Mouse (Mus musculus) heart, adult 2 months (tissue): ENCODE measurements around the gene Pknox2.

Experiments
- CTCF ChIP-seq: fragments of 200-600 bp; IDR thresholded peaks from 2 replicates; pipeline ENCODE4 v1.8.1; 2022; ENCODE audit warnings: antibody characterized with exemption, mild to moderate bottlenecking, moderate library complexity
- EP300 ChIP-seq: fragments of 200-500 bp; IDR thresholded peaks from 2 replicates; pipeline ENCODE4 v1.6.1; 2011; ENCODE audit warnings: low read depth, low read length, control low read depth; ENCODE audit not compliant: insufficient read depth
- POLR2A ChIP-seq: fragments of 200-500 bp; IDR thresholded peaks from 2 replicates; pipeline ENCODE4 v1.6.1; 2011; ENCODE audit warnings: mild to moderate bottlenecking, low read depth, low read length, control low read depth; ENCODE audit not compliant: insufficient read depth

DNA sequence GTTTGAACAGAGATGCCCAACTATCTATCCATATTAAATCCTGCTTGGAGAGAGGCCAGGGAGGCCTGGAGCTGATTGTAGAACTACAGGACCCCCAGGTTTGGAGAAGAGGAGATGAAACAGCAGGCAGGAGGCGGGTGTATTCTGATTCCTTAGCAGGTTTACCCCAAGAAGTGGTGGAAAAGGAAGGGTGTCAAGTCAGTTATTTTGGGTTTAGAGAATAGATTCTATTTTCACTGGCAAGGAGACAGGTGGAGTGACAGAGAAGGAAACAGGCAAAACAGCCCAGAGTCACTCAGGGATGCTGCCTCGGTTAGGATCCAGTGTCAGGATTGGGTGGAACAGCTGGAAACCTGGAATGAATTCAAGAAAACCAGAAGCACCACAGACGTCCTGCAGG, 263.6 kb downstream of the Pknox2 start:
- TF ChIP-seq CTCF, result no peak
- no peak for TF ChIP-seq EP300
- no peak for TF ChIP-seq POLR2A
